Mouse (Mus musculus) kidney, embryonic 14.5 days (tissue): ENCODE measurements around the gene Vti1a. TPM values are rescaled to one million over a fixed set of nuclear protein-coding genes. Genes with fewer than 3 reads are reported as not detected.
A peak's percentile ranks its signal among the peaks of the same experiment; 100 is the strongest.

Source experiments
- ATAC-seq: fragments of 200-750 bp; cut with Nextera tagmentation; 2 replicates; pipeline ENCODE4 v1.8.0; 2017; ENCODE audit warnings: moderate number of reproducible peaks, mild to moderate bottlenecking, moderate TSS enrichment, moderate library complexity; ENCODE audit not compliant: low FRiP score, low TSS enrichment
- H3K27ac ChIP-seq: fragments of 300-500 bp; sonication (generic); 2 replicates; pipeline ENCODE4 v1.5.1; 2014; ENCODE audit warnings: low read depth, mild to moderate bottlenecking, low read length, moderate library complexity, mixed read lengths
- H3K27me3 ChIP-seq: fragments of 300-500 bp; sonication (generic); 2 replicates; pipeline ENCODE4 v1.6.1; 2014; ENCODE audit warnings: mild to moderate bottlenecking, low read length; ENCODE audit not compliant: control insufficient read depth, insufficient read depth
- H3K36me3 ChIP-seq: fragments of 300-500 bp; sonication (generic); 2 replicates; pipeline ENCODE4 v1.6.1; 2014; ENCODE audit warnings: low read length, mixed read lengths; ENCODE audit not compliant: control insufficient read depth, insufficient read depth
- H3K4me1 ChIP-seq: fragments of 300-500 bp; sonication (generic); 2 replicates; pipeline ENCODE4 v1.6.1; 2014; ENCODE audit warnings: low read length, mixed read lengths; ENCODE audit not compliant: control insufficient read depth, insufficient read depth
- H3K4me2 ChIP-seq: fragments of 300-500 bp; sonication (generic); replicated peaks from 2 replicates; pipeline ENCODE4 v1.6.1; 2014; ENCODE audit warnings: low read depth, mild to moderate bottlenecking, low read length
- H3K4me3 ChIP-seq: fragments of 300-500 bp; sonication (generic); 2 replicates; pipeline ENCODE4 v1.5.1; 2014; ENCODE audit warnings: mild to moderate bottlenecking, low read length
- H3K9ac ChIP-seq: fragments of 300-500 bp; sonication (generic); 2 replicates; pipeline ENCODE4 v1.6.1; 2014; ENCODE audit warnings: low read depth, mild to moderate bottlenecking, low read length, moderate library complexity
- H3K9me3 ChIP-seq: fragments of 300-500 bp; sonication (generic); 2 replicates; pipeline ENCODE4 v1.6.1; 2016; ENCODE audit warnings: low read length; ENCODE audit not compliant: control insufficient read depth
- WGBS: fragments of 180-500 bp; shearing (Covaris S2); extraction: QIAGEN DNeasy Blood & Tissue Kit; methylation state at CpG from one replicate; pipeline ENCODE4 v1.1.7; 2014; 5-methylcytosine and 5-hydroxymethylcytosine counted together
- polyA plus RNA-seq: library from polyadenylated mRNA; unstranded; fragments of >200 nt; fragmentation: Nextera tagmentation; extraction: Ambion mirVana; gene quantifications from 2 replicates; pipeline ENCODE4 v1.2.1, GENCODE M21; 2014

The Vti1a gene
- polyA plus RNA-seq, 1 experiment from 2014 or later: 25.7 TPM

DNA sequence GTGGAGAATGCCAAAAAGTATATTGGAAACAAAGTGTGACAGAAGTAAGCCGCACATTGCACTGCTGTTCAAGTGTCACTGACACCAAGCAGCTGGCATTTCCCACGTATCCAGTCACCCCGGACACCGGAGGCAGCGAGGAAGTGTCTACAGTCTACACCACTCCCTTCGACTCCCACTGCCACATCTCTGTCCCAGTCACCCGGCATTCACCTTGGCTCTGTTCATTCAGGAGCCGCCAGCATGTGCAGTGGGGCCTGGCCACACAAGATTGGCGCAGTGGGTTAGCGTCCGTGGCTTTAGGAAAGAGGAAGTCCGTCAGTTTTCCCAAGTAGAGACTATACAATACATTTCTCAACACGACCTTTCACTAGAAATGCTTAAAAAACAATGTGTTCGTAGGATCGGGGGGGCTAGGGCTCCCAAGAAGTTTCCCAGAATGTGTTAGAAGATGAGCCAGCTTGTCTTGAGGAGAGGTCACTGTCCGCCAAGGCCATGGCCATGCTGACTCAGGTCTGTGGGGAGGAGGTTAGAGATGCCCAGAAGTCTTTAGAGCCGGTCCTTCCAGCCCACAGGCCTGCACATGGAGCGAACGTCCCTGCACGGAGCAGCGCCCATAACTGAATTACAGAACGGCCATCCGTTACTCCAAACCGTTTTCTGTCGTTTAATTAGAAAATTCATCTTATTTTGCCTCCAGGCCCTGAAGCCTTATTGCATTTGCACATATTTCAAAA, 261.4 kb downstream of the Vti1a start:
- ATAC-seq: peak; percentile 68
- peaks cover 12% of the 10 kb centered on the region for H3K4me1 ChIP-seq

DNA sequence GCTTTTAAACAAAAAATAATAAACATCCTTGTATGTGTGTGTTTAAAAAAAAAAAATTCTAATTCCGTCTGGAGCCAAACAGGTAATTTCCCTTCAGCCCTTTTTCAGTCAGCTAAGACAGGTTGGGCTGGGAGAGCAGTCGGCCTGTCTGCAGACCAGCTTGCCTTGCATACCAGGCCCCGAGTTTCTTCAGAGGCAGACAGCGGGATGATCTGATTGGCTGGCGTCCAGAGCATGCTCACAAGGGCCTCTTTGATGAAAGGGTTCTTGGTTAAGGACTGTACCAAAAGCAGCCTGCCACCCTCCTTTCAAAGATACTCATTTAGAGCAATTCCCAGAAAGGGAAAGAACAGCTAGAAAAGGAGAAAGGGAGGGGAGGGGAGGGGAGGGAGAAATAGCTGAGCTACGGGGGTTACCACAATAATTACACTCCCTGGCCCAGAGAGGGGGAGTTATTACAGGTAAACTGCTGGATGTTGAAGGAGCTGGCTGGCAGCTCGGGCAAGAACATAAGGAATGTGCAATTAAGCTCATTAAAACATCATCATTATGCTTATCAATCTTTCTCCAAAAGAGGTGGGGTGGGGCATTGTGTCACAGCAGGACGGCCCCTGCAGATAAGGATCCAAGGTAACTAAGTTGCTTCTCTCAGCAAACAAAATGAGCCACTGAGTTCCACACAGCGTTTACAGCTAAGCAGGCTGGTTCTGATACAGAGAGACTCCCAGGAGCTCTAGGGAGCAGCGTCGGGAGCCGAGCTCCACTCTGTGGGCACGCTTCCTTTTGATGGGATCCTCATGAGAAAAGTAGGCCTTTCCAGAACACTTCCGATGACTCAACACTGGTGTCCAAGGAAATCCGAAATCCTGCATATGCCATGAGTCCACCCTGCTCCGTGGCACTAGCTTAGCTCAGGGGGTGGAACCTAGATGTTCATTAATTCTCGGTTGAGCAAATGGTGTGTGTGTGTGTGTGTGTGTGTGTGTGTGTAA, 262.3 kb downstream of the Vti1a start:
- no peaks in the 10 kb centered on the region for H3K27me3 ChIP-seq
- H3K36me3 ChIP-seq: no peaks in the 10 kb centered on the region
- peaks cover 8% of the 10 kb centered on the region for H3K4me1 ChIP-seq
- H3K4me3 ChIP-seq: no peak overlapping the region
- no peak overlapping the region for H3K4me2 ChIP-seq
- 49% methylated on average over 17 of the region's 17 CpGs for WGBS
- H3K9ac ChIP-seq: no peak overlapping the region
- ATAC-seq: no peak
- H3K9me3 ChIP-seq: no peaks in the 10 kb centered on the region
- H3K27ac ChIP-seq: no peak overlapping the region; the same call in 1 of the 2 replicates

More for the DNA sequence above, 261.4 kb downstream of the Vti1a start:
- Histone ChIP-seq H3K9ac (no peak overlapping the region), H3K27ac (no peak overlapping the region), H3K4me3 (no peak overlapping the region), H3K9me3 (no peaks in the 10 kb centered on the region), H3K4me2 (no peak overlapping the region), H3K36me3 (no peaks in the 10 kb centered on the region), H3K27me3 (no peaks in the 10 kb centered on the region)
- WGBS: 70% methylated on average over 25 of the region's 25 CpGs

- no peaks in the 10 kb centered on the region for H3K36me3 ChIP-seq
Measured at GRCm38 (mm10) chr19:55579310-55579709, 263.2 kb downstream of the Vti1a start.

GRCm38 (mm10) chr19:55580152-55580551, 264.1 kb downstream of the Vti1a start:
- H3K4me1 ChIP-seq: peaks cover 10% of the 10 kb centered on the region
- no peak for ATAC-seq
- H3K4me2 ChIP-seq: no peak overlapping the region
- H3K27ac ChIP-seq: peak overlapping the region; percentile 6; the same call in 1 of the 2 replicates
- no peak overlapping the region for H3K9ac ChIP-seq
- WGBS: 69% methylated on average over 8 of the region's 8 CpGs
- H3K4me3 ChIP-seq: no peak overlapping the region
- no peaks in the 10 kb centered on the region for H3K27me3 ChIP-seq
- H3K9me3 ChIP-seq: no peaks in the 10 kb centered on the region
- H3K36me3 ChIP-seq: no peaks in the 10 kb centered on the region

More at GRCm38 (mm10) chr19:55579310-55579709, 263.2 kb downstream of the Vti1a start:
- Histone ChIP-seq H3K27me3 (no peaks in the 10 kb centered on the region), H3K27ac (no peak overlapping the region), H3K9me3 (no peaks in the 10 kb centered on the region), H3K4me3 (no peak overlapping the region), H3K4me2 (no peak overlapping the region), H3K4me1 (peaks cover 10% of the 10 kb centered on the region), H3K9ac (no peak overlapping the region)
- WGBS: 89% methylated on average over 4 of the region's 4 CpGs
- no peak for ATAC-seq

GRCm38 (mm10) chr19:55580667-55581066, 264.6 kb downstream of the Vti1a start:
- Histone ChIP-seq H3K9me3 (no peaks in the 10 kb centered on the region), H3K27ac (peak overlapping the region; percentile 6; the same call in 1 of the 2 replicates), H3K27me3 (no peaks in the 10 kb centered on the region), H3K4me2 (no peak overlapping the region), H3K4me3 (no peak overlapping the region), H3K9ac (no peak overlapping the region), H3K4me1 (peaks cover 12% of the 10 kb centered on the region), H3K36me3 (no peaks in the 10 kb centered on the region)
- peak; percentile 51 for ATAC-seq
- 43% methylated on average over 6 of the region's 6 CpGs for WGBS

GRCm38 (mm10) chr19:55582896-55583653, 267.0 kb downstream of the Vti1a start:
- 32% methylated on average over 16 of the region's 16 CpGs for whole genome bisulfite sequencing
- Histone ChIP-seq H3K27me3 (no peaks in the 10 kb centered on the region), H3K4me1 (peaks cover 16% of the 10 kb centered on the region), H3K9me3 (no peaks in the 10 kb centered on the region), H3K27ac (no peak overlapping the region; the same call in 1 of the 2 replicates), H3K36me3 (no peaks in the 10 kb centered on the region), H3K4me3 (no peak overlapping the region), H3K9ac (no peak overlapping the region), H3K4me2 (no peak overlapping the region)
- no peak for ATAC-seq

DNA sequence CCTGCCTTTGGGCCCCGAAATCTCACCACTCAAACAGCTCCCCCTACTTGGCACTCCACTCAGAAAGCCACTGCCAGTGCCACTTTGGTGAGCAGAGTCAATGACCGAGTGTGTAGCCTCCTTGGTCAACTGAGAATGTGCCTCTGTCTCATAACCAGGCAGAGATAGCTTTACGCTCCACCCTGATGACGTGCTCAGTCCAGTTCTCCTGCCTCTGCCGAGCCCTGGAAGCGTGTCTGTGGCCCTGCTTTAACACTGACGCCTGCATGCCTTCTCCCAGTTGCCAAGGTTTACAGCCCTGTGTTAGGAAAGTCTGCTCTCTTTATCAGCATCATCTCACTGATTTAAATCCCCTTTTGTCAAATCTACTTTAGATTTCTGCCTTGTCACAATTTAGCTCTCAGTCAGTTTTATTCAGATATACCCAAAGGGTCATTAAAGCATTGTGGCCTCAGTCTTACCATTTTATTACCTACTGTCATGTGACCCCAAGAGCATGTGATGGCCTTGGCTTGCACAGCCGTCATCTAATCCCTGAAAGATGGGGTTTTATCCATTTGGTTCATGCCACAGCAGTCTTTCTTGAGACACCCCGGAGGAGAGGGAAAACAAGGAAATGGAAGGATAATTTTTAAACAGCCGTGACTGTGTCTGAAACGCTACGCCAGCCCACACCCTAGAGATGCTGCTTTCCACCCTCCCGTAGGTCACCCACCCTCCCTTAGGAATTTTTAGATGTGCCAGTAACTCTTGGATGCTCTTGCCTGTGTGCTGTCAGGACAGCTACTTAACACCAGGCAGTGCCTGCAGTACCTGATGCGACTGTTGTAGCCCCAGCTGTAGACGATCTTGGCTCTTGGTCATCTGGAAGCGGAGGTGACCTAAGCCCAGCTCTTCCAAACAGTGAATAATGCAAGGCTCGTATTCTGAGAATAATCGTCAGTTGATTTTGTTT, 269.5 kb downstream of the Vti1a start:
- WGBS: 55% methylated on average over 18 of the region's 18 CpGs
- Histone ChIP-seq H3K4me3 (no peak overlapping the region), H3K27me3 (no peaks in the 10 kb centered on the region), H3K9ac (no peak overlapping the region), H3K4me1 (peaks cover 15% of the 10 kb centered on the region), H3K9me3 (no peaks in the 10 kb centered on the region), H3K4me2 (no peak overlapping the region), H3K27ac (no peak overlapping the region), H3K36me3 (no peaks in the 10 kb centered on the region)
- ATAC-seq: no peak
